In genomic region chr11:12019651-12020050, GRCm38 (mm10) we compare ENCODE assay signal across 26 mouse cellular contexts. TPM values are rescaled to one million over a fixed set of nuclear protein-coding genes. Genes with fewer than 3 reads are reported as not detected.
"Had no signal": no experiment of that assay in that cellular context is flagged by ENCODE, and none has a peak within 500 bp of the region (broad histone marks: within the 10 kb centered on the region; RNA-seq: fewer than 3 reads in every experiment).

No protein-coding gene starts in this region.

- ATAC-seq: forebrain, embryonic 16.5 days; hindbrain, embryonic 16.5 days; inflammation-experienced regulatory T-cells, adult 6 months had no signal

- H3K4me2 ChIP-seq: heart, embryonic 11.5 days; heart, embryonic 13.5 days; hindbrain, embryonic 12.5 days; hindbrain, embryonic 14.5 days; kidney, embryonic 15.5 days; limb, embryonic 13.5 days; limb, embryonic 15.5 days; liver, embryonic 13.5 days; liver, embryonic 15.5 days had no signal

- H3K9me3 ChIP-seq: limb, embryonic 15.5 days; liver, embryonic 13.5 days; liver, embryonic 15.5 days had no signal

- DNase-seq: gastrocnemius, postnatal 14 days; heart, adult 18-20 months; heart, postnatal 14 days; heart, postnatal 36 days; kidney, adult 11 months; kidney, adult 9 months; kidney, postnatal 14 days; kidney, postnatal 36 days; layer of hippocampus, adult 9-11 months; layer of hippocampus, postnatal 36 days; left cerebral cortex, postnatal 4 days; liver, embryonic 13.5 days; lung, adult 18-20 months had no signal

- H3K9ac ChIP-seq: heart, embryonic 13.5 days; hindbrain, embryonic 12.5 days; hindbrain, embryonic 14.5 days; kidney, embryonic 15.5 days; limb, embryonic 13.5 days; limb, embryonic 15.5 days; liver, embryonic 13.5 days; liver, embryonic 15.5 days had no signal

- H3K4me3 ChIP-seq: heart, embryonic 13.5 days; hindbrain, embryonic 10.5 days; hindbrain, embryonic 12.5 days; kidney, embryonic 15.5 days; limb, embryonic 13.5 days; limb, embryonic 15.5 days; liver, embryonic 13.5 days; liver, embryonic 15.5 days had no signal

- H3K4me1 ChIP-seq: hindbrain, embryonic 10.5 days; hindbrain, embryonic 12.5 days; limb, embryonic 13.5 days; limb, embryonic 15.5 days; liver, embryonic 13.5 days; liver, embryonic 15.5 days had no signal

- H3K27ac ChIP-seq: heart, embryonic 13.5 days; hindbrain, embryonic 10.5 days; hindbrain, embryonic 12.5 days; hindbrain, embryonic 14.5 days; kidney, embryonic 15.5 days; kidney, postnatal 0 days; limb, embryonic 13.5 days; limb, embryonic 15.5 days; liver, embryonic 13.5 days; liver, embryonic 15.5 days had no signal

RNA-seq across cellular contexts. Expression of gene Grb10, which starts 18.8 kb away (rescaled TPM):
- polyA plus RNA-seq: inflammation-experienced regulatory T-cells, adult 6 months had no signal
